Mouse (Mus musculus): ENCODE measurements around the gene Isy1. TPM values are rescaled to one million over a fixed set of nuclear protein-coding genes. Genes with fewer than 3 reads are reported as not detected.

Gene Isy1
- 10 to 100 TPM; 25.1 to 28.0 TPM for total RNA-seq (2021)
- long read RNA-seq, experiment 1, full-length matches to known transcripts: 14 of 15 reads
- long read RNA-seq, experiment 1, partial matches to known transcripts: 0 of 15 reads
- long read RNA-seq, experiment 1, other reads (novel, unspliced or antisense): 1 of 15 reads
- long read RNA-seq, experiment 2, full-length matches to known transcripts: 16 of 18 reads
- long read RNA-seq, experiment 2, partial matches to known transcripts: 1 of 18 reads
- long read RNA-seq, experiment 2, other reads (novel, unspliced or antisense): 1 of 18 reads

DNA sequence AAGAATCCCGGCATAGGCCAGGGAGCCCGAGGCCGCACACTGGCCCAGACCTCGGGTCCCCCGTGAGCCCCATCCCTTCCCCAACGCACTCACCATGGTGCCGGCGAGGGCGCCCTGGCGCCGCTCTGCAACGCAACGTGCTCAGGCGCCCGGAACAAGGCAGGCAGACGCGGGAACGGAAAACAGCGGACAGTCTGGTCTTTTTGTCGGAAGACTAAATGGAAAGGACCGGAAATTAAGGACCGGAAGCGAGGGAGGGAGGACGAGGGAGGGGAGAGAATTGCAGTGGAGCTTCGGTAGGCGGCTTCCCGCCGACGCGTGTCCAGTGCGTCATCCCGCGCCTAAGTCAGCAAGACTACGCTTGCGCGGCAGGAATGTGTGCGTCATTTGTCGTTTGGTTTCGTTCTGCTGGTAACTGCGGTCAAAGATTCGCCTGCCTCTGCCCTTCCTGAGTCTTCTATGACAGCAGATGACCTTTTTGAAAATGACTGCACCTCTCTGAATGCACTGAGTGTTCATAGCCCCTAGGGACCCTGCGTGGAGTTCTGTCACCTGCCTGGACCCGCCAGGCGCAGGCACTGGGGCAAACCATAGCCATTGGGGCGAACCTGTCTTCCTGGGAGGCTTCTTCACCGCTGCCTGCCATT is at the start of gene Isy1:
Gene Isy1 (minus strand): TSS at position 248 of the 647 bp plus-strand sequence.
- peak; percentile 77 to 89 for DNase-seq (ENCODE audit: low spot score in 2 of 2)

DNA sequence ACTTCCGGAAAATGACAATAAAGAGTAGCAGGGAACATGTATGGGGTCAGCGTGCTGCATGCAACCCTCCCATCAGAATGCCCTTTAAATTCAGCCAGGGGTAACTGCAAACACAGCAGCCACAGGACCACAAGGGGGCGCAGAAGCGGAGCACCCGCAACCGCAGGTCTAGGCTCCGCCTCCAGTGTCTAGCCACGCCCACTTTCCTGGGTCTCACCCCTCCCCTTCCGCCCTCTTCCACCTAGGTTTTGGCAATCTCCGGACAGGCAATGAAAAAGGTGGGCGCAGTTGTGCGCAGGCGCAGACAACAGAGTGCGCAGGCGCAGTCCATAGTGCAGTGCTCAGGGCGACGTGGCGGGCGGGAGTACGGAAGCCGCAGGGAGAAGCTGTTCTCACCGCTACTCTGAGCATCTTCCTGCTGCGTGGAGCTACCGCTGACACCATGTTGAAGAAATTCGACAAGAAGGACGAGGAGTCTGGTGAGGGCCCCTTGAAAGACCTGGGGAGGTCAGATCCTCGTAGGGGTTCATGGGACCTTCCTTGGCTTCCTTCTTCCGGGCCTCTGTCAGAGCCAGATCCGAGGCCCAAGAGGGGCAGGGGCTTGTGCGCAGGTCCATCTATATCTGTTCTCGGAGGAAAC is 49.1 kb upstream of the Isy1 start, which contains the start of gene Copg1:
Gene Copg1 (plus strand): TSS at position 221 of the 640 bp plus-strand sequence.
- DNase-seq (ENCODE audit: low spot score in 2 of 2): peak; percentile 100

DNA sequence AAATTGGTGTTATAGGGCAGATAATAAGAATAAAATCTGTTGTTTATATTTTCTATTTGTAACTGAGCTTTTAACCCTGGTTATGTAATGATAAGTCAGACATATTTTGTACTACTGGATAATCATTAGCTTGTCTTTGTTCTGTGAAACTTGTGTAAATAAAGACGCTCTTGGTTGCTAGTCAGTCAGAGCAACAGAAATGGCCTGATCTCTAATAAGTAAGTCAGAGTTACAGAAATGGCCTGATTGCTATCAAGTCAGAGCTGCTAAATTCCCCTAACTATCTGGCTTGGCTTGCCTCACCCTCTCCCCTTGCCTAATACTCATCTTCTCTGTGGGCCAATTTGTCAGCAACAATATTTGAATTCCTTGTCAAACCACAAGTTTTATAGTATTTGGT is 48.1 kb upstream of the Isy1 start:
- no peak for DNase-seq (ENCODE audit: low spot score in 2 of 2)

DNA sequence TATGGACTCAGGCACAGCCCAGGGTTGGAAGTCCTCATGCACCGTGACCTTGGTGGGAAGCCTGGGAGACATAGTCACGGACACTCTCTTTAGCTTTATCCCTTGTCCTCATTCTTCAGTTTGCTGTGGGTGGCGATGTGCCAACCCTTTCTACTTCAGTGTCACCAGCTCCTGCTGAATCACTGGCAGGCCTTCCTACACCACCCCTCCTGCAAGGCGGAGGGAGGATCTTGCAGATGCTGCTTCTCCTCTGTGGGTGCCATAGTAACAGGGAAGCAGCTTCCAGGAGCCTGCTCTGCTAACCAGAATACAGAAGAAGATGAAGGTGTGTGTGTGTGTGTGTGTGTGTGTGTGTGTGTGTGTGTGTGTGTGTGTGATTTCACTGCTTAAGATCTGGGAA is 44.2 kb upstream of the Isy1 start:
- no peak for DNase-seq (ENCODE audit: low spot score in 2 of 2)

DNA sequence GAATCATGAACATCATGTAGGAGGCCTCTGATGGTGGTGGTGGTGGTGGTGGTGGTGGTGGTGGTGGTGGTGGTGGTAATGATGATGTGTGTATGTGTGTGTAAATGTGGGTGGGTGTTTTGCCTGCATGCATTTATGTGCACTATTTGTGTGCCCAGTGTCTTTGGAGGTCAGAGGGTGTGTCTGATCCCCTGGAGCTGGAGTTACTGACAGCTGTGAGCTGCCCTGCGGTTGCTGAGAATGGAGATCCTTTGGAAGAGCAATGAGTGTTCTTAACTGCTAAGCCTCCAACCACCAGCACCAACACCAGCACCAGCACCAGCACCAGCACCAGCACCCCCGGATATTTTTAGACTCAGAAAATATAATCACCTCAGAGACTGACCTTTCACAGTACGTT is 43.6 kb upstream of the Isy1 start:
- no peak for DNase-seq (ENCODE audit: low spot score in 2 of 2)

DNA sequence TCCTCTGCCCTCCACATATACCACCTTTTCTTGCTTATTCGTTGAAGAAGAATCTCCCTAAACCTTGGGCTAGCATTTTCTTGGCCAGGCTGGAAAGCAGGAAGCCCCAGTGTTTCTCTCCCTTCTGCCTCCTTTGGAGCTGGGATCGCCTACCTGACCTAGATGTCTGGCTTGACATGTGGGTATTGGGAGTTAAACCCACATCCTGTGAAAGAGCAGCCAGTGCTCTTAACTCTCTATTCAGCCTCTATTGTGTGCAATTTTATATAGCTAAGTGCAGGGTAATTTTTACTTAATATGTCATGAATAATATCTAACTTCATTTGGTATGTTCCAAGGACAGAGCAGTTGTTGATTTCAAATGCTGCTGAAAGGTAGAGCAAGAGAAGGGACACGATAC is 41.0 kb upstream of the Isy1 start:
- no peak for DNase-seq (ENCODE audit: low spot score in 2 of 2)

DNA sequence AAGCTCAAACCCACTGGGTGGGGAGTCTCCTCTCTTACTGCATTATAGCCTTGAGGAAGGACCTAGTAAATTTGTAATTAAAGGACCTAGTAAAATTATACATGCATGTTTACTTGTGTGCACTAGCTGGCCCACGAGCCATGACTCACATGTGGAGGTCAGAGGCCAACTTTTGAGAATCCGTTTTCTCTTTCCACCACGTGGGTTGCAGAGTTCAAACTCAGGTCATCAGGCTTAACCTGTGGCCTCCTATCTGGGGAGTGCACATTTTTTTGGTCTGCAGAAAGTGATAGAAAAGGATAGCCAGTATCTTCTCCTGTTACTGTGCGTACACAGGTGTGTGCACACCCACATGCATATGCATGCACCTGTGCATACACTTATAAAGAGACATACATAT is 40.4 kb upstream of the Isy1 start:
- no peak for DNase-seq (ENCODE audit: low spot score in 2 of 2)

DNA sequence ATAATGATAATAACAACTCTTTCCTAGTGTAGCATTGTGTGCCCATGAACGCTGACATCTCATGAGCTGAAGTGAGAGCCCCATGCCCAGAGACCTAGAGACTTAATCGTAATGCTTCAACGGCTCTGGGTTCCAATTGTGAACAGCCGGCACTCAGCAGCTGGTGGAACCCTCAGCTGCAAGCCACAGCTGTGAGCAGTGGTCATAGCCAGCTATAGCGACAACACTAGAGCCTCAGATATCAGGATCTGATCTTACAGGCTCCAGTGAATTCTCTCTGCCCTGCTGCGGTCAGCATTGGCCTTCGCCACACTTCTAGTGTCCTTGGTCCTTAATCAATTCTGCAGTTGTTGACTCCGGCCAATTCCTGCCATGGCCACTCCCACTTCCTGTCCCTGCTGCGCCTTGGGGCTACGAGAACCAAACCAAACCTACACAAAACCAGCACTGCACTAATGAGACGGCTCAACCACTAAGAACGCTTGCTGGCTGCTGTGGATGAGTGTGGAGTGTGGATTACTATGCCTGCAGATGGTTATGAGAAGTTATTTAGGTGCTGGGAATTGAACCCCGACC is 37.6 kb upstream of the Isy1 start:
- DNase-seq (ENCODE audit: low spot score in 2 of 2): peak in 1 of 2 experiments; percentile 33

DNA sequence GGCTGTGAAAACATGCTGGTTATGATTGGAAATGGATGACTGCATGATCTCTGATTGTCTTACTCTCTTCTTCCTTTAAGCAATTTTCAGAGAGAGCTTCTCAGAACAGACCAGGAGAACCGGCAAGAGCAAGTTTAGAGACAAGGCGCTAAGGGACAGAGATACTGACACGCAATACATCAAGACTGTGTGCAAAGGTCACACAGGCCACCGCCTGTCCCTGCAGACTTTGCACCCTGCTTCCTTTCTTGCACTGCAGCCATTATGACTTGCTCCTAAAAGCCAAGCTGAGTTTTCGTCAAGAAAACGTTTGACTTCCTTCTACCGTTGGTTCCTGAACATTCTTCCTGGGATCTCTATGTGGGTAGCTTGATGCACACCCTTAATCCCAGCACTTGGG is 37.0 kb upstream of the Isy1 start:
- no peak for DNase-seq (ENCODE audit: low spot score in 2 of 2)

DNA sequence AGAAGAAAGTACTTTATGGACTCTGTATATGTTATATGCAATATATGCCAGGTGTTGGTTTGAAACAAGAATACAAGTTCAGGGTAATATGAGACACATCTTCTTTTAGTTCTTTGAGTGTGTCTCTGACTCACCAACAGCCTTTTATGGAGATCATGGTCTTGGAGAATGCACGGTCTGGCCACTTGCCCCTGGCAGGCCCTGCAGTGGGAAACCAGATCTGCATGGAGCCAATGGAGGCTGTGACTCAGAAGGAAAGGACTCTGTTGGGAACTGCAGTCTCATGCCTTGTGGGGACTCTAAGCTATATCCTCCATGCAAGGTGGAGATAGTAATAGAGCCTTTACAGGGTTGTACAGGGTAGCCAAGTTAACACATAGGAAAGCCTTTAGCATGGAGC is 36.5 kb upstream of the Isy1 start:
- DNase-seq (ENCODE audit: low spot score in 2 of 2): peak in 1 of 2 experiments; percentile 71

DNA sequence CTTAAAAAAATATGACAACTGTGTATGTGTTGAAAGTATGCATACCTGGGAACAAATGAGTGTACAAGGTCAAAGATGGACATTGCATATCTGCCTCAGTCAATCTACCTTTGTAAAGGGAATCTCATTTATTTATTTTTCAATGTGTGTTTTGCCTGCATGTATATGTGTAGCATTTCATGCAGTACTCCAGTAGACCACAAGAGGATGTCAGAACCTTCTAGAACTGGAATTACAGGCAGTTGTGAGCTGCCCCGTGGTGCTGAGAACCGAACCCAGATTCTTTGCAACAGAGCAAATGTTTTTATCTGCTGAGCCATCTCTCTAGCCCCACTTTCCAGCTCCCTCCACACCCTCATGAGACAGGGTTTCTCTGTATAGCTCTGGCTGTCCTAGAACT is 35.4 kb upstream of the Isy1 start:
- no peak for DNase-seq (ENCODE audit: low spot score in 2 of 2)

DNA sequence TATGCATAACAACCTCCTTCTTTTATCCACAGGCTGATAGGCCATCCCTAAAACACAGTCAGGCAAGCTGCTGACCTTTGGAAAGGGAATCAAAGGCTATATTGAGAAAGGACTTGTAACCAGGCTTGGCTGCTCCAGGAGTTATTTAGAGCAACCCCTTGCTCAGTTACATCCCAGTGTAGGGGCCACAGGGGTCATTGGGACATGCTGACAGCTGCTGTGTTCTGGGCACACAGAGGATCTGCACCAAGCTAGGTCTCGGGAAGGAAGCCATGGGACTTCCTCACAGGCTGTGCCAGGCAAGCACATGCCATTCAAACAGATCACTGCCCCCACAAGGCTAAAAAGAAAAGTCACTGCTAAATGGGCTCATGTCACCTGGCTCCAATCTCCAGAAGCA is 34.5 kb upstream of the Isy1 start:
- DNase-seq (ENCODE audit: low spot score in 2 of 2): peak in 1 of 2 experiments; percentile 33

DNA sequence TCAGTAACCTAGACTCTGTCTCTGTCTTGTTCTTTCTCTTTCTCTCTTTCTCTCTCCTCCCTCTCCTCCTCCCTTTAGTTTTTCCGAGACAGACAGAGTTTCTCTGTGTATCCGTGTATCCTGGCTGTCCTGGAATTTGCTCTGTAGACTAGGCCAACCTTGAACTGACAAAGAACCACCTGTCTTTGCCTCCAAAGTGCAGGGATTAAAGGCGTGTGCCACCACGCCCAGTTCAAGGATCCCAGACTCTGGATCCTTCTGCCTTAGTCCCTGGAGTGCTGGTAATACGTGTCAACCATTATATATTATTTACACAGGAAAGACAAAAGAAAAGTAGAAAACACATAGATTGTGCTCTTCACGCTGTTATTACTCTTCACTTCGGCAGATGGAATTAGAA is 32.6 kb upstream of the Isy1 start:
- DNase-seq (ENCODE audit: low spot score in 2 of 2): no peak

DNA sequence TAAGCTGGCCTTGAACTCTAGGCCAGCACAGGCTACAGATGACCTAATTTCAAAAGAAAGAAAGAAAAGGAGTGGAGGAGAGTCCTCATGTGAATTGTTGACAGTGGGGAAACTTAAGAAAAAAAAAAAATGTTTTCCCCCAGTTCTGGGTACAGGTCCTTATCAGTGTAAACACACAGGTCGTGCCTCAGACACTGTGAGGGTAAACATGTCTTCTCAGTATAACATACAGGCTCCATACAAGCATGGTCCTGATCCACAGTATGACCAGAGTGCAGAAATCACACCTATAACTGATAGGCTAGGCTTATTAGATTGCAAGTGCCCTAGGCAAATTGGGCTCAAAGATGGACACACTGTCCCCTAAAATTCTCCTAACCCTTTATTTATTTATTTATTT is 31.8 kb upstream of the Isy1 start:
- no peak for DNase-seq (ENCODE audit: low spot score in 2 of 2)

DNA sequence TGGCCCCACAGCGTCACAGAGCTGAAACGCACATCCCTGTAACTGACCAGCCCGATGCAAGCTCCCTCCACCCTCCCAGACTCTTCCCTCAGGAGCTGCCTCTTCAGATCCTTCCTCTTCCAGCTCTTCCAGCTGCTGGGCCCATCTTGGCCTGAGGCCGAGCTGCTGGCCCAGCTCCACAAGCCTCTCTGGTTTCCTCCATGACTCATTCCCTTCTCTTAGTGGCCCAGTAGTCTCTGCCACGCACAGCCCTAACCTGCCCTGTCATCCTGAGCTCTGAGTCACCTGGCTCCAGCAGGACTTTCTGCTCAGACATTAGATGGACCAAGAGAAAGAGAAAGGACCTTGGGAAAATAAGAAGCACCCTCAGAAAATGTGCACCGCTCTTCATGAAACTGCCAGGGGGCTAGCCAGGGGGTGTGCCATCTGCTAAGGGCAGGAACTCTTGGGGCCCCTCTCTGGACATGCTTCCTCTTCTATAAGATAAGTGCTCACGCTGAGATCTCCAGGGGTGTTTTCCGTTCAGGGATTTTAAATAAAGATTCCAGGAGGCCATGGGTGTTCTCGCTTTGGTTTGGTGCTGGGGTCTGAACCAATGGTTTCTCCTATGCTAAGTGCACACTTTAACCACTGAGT is 30.4 kb upstream of the Isy1 start:
- peak; percentile 79 to 86 for DNase-seq (ENCODE audit: low spot score in 2 of 2)

DNA sequence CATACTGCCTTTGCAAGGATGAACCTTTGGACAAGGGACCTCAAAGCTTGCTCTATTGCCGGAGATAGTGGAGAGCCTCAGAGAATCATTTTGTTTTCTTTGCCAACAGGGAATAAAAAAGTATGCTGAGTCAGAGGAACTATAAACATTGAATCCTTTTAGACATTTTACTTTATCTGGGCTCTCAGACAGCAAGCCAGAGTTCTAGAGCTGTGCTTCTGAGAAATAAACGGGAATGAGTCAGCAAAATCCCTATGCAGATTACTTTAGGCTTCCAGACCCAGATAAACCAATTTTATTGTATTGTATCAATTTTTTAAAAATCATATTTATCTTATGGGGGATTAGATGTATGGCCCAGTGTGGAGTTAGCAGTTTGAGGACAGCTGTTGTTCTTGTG is 28.7 kb upstream of the Isy1 start:
- no peak for DNase-seq (ENCODE audit: low spot score in 2 of 2)

DNA sequence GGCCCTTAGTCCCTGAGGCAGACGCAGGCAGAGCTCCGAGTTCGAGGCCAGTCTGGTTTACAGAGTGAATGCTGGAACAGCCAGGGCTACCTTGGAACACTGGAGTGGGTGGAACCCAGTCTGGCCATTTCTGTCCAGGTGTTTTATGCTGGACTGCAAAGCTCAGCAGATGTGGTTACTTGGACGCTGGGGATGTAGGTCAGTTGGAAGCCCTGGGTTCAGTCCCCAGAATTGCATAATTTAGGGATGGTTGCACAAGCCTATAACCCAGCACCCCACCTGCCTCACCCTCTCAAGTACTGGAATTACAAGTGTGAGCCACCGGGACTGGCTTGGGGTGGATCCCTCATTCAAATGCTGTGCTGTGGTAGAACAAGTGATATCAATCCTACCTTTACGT is 27.6 kb upstream of the Isy1 start:
- no peak for DNase-seq (ENCODE audit: low spot score in 2 of 2)

DNA sequence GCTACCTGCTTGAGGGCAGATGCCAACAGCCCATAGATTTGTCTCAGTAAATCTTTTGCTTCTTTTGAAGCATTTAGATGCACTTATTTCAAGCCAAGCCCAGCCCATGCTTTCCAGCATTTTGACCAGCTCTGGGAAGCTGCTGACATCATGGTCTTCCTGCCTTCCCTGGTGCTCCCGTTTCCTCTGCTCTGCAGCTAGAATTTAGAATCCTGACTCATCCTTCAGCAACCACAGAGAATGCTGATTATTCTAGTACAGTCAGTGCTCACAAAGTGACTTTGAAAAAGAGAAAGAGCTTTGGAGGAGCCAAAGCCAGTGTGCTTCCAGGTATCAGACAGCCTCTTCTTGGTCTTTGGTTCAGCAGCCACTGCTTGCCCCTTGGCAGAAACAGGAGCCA is 18.5 kb upstream of the Isy1 start:
- no peak for DNase-seq (ENCODE audit: low spot score in 2 of 2)

DNA sequence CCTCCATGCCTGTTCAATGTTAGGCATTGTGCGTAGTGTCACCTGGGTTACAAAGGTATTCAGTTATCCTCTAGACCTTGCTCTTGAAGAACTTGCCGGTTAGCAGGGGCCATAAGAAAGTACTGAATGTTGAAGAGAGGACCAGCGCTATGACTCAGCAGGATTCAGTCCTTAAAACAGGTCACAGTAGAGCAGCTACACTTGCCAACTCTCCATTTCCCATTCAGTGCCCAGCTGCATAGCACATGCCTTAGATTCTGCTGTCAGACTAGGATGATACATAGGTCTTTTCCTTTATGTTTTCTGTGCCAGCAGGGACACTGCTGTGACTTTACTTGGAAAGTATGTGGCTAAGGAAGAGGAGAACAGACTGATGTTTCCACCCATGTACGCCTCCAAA is 14.8 kb upstream of the Isy1 start:
- no peak for DNase-seq (ENCODE audit: low spot score in 2 of 2)

DNA sequence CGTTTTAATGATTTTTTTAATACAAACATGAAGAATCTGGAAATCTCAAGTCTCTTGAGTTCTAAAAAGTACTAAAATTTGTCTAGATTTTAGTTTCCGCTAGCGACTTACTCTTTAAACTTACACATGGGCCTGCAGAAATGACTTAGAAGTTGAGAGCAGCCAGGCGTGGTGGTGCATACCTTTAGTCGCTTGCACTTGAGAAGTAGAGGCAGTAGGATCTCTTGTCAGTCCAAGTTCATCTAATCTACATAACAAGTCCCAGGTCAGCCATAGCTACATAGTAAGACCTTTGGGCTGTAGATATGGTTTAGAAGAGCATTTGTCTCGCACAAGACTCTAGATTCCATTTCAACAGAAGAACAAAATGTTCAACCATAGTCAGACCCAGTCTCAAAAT is 13.3 kb upstream of the Isy1 start:
- DNase-seq (ENCODE audit: low spot score in 2 of 2): no peak

DNA sequence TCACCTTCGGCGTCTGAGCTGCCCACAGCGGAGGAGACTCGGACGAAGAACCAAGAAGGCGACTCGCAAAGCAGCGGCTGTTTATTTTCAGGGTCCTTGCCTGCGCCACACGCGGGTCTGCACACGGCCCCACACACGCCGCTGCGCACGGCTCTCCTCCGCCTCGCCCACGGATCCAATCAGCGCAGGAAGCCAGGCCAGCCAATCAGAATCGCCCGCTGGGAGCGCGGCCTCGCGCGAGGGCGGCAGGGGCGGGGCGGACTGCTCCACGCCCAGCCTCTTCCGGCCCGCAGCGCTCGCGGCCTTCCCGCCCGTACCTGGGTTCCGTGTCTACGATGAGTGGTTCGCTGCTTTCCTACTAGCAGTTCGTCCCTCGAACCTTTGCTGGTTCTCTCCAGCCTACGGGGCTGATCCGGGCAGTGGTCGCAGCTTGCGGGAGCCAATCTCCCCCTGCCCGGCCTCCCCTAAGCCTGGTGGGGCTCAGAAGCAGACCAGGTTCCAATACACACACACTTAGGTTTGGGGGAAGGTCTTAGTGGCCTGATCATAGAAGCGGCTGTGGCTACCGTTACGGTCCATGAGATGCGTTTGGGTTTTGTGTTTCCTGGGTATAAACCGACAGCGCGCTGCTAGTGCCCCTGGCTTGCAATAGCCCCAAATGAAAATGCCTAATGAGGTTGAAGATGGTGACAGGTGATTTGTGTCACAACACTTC is 12.5 kb upstream of the Isy1 start, which contains the start of gene Cnbp:
Gene Cnbp (minus strand): TSS at position 207 of the 715 bp plus-strand sequence.
- DNase-seq (ENCODE audit: low spot score in 2 of 2): peak; percentile 97 to 99
